Mouse (Mus musculus): ENCODE measurements at regions not wholly inside any gene's neighbourhood (a gene's known extent, or its start where the extent isn't known, plus 50 kb on each side); places are given as distances from the start of the nearest gene placed in this dataset.

GRCm38 (mm10) chr11:71857926-71858325 is 108.2 kb downstream of the Wscd1 start:
- Histone ChIP-seq H3K79me2 (ENCODE audit: control insufficient read depth, insufficient read depth, low read length, poor library complexity) (no peaks in the 10 kb centered on the region), H3K9me3 (replicated peaks; ENCODE audit: insufficient read depth, low read length) (no peaks in the 10 kb centered on the region), H3K4me1 (ENCODE audit: control insufficient read depth in 1 of 2, insufficient read depth in 2 of 2, low read length in 2 of 2) (no peaks in the 10 kb centered on the region), H3K4me3 (ENCODE audit: control insufficient read depth in 1 of 2, insufficient read depth in 1 of 2, low read depth in 2 of 2, low read length in 2 of 2) (no peak overlapping the region), H3K36me3 (ENCODE audit: control insufficient read depth in 1 of 2, insufficient read depth in 2 of 2, low read length in 2 of 2) (no peaks in the 10 kb centered on the region), H3K9ac (ENCODE audit: control insufficient read depth, low read depth, low read length, poor library complexity, severe bottlenecking) (no peak overlapping the region), H3K27ac (ENCODE audit: control insufficient read depth, low read depth, low read length) (no peak overlapping the region), H3K27me3 (ENCODE audit: control insufficient read depth in 1 of 2, insufficient read depth in 2 of 2, low read length in 2 of 2) (no peaks in the 10 kb centered on the region)
- no peak for TF ChIP-seq KAT2A (conservative IDR thresholded peaks at IDR 0.05; ENCODE audit: low read depth, low read length)
- TF ChIP-seq POLR2A (IDR thresholded peaks at IDR 0.05; ENCODE audit: control insufficient read depth in 1 of 2, insufficient read depth in 1 of 2, low read depth in 1 of 2, low read length in 2 of 2, poor library complexity in 1 of 2) = no peak
- no peak for TF ChIP-seq MXI1 (IDR thresholded peaks at IDR 0.05; ENCODE audit: low read depth, low read length)
- TF ChIP-seq JUND (IDR thresholded peaks at IDR 0.05; ENCODE audit: low read depth, low read length) = no peak
- no peak for TF ChIP-seq POLR2AphosphoS2 (IDR thresholded peaks at IDR 0.05; ENCODE audit: low read length)
- no peak for TF ChIP-seq TBP (IDR thresholded peaks at IDR 0.05; ENCODE audit: low read depth, low read length)
- TF ChIP-seq RCOR1 (IDR thresholded peaks at IDR 0.05; ENCODE audit: low read depth, low read length) = no peak
- TF ChIP-seq MYC (IDR thresholded peaks at IDR 0.05; ENCODE audit: low read depth, low read length) = no peak
- TF ChIP-seq MYB (IDR thresholded peaks at IDR 0.05; ENCODE audit: low read depth, low read length) = no peak
- DNase-seq (ENCODE audit: low read depth, low spot score) = no peak

GRCm38 (mm10) chr11:71855557-71855956 is 105.8 kb downstream of the Wscd1 start:
- no peak overlapping the region for H3K4me3 ChIP-seq (ENCODE audit: control insufficient read depth in 1 of 2, insufficient read depth in 1 of 2, low read depth in 2 of 2, low read length in 2 of 2)
- H3K4me1 ChIP-seq (ENCODE audit: control insufficient read depth in 1 of 2, insufficient read depth in 2 of 2, low read length in 2 of 2) = no peaks in the 10 kb centered on the region
- H3K36me3 ChIP-seq (ENCODE audit: control insufficient read depth in 1 of 2, insufficient read depth in 2 of 2, low read length in 2 of 2) = no peaks in the 10 kb centered on the region
- no peak for DNase-seq (ENCODE audit: low read depth, low spot score)
- no peak overlapping the region for H3K27ac ChIP-seq (ENCODE audit: control insufficient read depth, low read depth, low read length)
- no peak overlapping the region for H3K9ac ChIP-seq (ENCODE audit: control insufficient read depth, low read depth, low read length, poor library complexity, severe bottlenecking)
- no peak for TF ChIP-seq CHD2 (IDR thresholded peaks at IDR 0.05; ENCODE audit: low read length)
- no peak for TF ChIP-seq GABPA (IDR thresholded peaks at IDR 0.05; ENCODE audit: low read depth, low read length)
- no peak for TF ChIP-seq MXI1 (IDR thresholded peaks at IDR 0.05; ENCODE audit: low read depth, low read length)
- TF ChIP-seq NELFE (IDR thresholded peaks at IDR 0.05; ENCODE audit: low read depth, low read length) = no peak
- TF ChIP-seq USF1 (IDR thresholded peaks at IDR 0.05; ENCODE audit: low read depth, low read length) = no peak
- no peak for TF ChIP-seq MYC (IDR thresholded peaks at IDR 0.05; ENCODE audit: low read depth, low read length)
- H3K9me3 ChIP-seq (replicated peaks; ENCODE audit: insufficient read depth, low read length) = no peaks in the 10 kb centered on the region
- no peaks in the 10 kb centered on the region for H3K79me2 ChIP-seq (ENCODE audit: control insufficient read depth, insufficient read depth, low read length, poor library complexity)
- no peaks in the 10 kb centered on the region for H3K27me3 ChIP-seq (ENCODE audit: control insufficient read depth in 1 of 2, insufficient read depth in 2 of 2, low read length in 2 of 2)

GRCm38 (mm10) chr11:71855058-71855457 is 105.3 kb downstream of the Wscd1 start:
- no peak for DNase-seq (ENCODE audit: low read depth, low spot score)
- H3K9me3 ChIP-seq (replicated peaks; ENCODE audit: insufficient read depth, low read length) = no peaks in the 10 kb centered on the region
- no peaks in the 10 kb centered on the region for H3K79me2 ChIP-seq (ENCODE audit: control insufficient read depth, insufficient read depth, low read length, poor library complexity)
- H3K4me1 ChIP-seq (ENCODE audit: control insufficient read depth in 1 of 2, insufficient read depth in 2 of 2, low read length in 2 of 2) = no peaks in the 10 kb centered on the region
- H3K27ac ChIP-seq (ENCODE audit: control insufficient read depth, low read depth, low read length) = no peak overlapping the region
- H3K27me3 ChIP-seq (ENCODE audit: control insufficient read depth in 1 of 2, insufficient read depth in 2 of 2, low read length in 2 of 2) = no peaks in the 10 kb centered on the region
- TF ChIP-seq GATA1 (IDR thresholded peaks at IDR 0.05; ENCODE audit: low read depth, low read length) (no peak), MAFK (IDR thresholded peaks at IDR 0.05; ENCODE audit: borderline replicate concordance, low read depth, low read length) (no peak), E2F4 (IDR thresholded peaks at IDR 0.05; ENCODE audit: borderline replicate concordance, low read depth, low read length) (no peak), TAL1 (IDR thresholded peaks at IDR 0.05; ENCODE audit: low read length) (no peak), ZC3H11A (IDR thresholded peaks at IDR 0.05; ENCODE audit: low read depth, low read length) (no peak), EP300 (IDR thresholded peaks at IDR 0.05; ENCODE audit: low read depth in 1 of 2, low read length in 2 of 2) (no peak), MAX (IDR thresholded peaks at IDR 0.05; ENCODE audit: low read length) (no peak)
- H3K36me3 ChIP-seq (ENCODE audit: control insufficient read depth in 1 of 2, insufficient read depth in 2 of 2, low read length in 2 of 2) = no peaks in the 10 kb centered on the region
- H3K9ac ChIP-seq (ENCODE audit: control insufficient read depth, low read depth, low read length, poor library complexity, severe bottlenecking) = no peak overlapping the region
- no peak overlapping the region for H3K4me3 ChIP-seq (ENCODE audit: control insufficient read depth in 1 of 2, insufficient read depth in 1 of 2, low read depth in 2 of 2, low read length in 2 of 2)
